Mouse (Mus musculus): Measurements from ENCODE around the gene Eva1c.

DNA sequence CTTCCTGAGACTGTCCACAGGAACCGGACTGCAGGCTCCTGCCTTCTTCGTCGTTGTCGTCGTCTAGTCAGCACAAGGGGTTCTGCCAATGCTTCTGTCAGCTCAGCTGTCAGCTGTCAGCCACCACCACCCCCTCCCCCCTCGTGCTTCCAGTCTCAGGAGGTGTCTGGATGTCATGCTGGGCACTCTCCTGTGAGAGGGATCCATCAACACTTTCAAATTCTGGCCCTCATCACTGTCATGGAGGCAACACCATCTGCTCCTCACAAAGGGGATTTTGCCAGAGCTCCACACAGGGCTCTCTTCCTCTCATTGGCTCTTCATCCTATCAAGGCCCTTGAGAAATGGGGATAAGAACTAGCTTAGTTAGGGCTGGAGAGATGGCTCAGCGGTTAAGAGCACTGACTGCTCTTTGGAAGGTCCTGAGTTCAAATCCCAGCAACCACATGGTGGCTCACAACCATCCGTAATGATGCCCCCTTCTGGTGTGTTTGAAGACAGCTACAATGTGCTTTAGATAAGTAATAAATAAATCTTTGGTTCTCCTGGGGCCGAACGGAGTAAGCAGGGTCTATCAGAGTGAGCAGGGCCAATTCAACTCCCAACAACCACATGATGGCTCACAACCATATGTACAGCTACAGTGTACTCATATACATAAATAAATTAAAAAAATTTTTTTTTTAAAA, 95.1 kb downstream of the Eva1c start:
- no peak for TF ChIP-seq CTCF (IDR thresholded peaks at IDR 0.05; ENCODE audit: extremely low read depth, insufficient read depth, low read length)
- TF ChIP-seq POLR2A (IDR thresholded peaks at IDR 0.05; ENCODE audit: extremely low read depth, insufficient read depth, low read length) = no peak

Data from cortical plate, adult 2 months (tissue).